Mouse (Mus musculus) monocyte, adult 5-6 weeks (primary cell): Measurements from ENCODE around the gene Lrpprc. TPM values are rescaled to one million over a fixed set of nuclear protein-coding genes. Genes with fewer than 3 reads are reported as not detected.

Experiments
- ATAC-seq: fragments of 153-309, 156-312 bp; replicated peaks from 2 replicates; pipeline ENCODE4 v1.8.0; 2017; ENCODE audit warnings: mild to moderate bottlenecking; ENCODE audit not compliant: low TSS enrichment, insufficient number of reproducible peaks, severe bottlenecking, poor library complexity, low FRiP score
- total RNA-seq: library from RNA; stranded (forward); fragments of 200-1000, 200-491, 200-594 nt; gene quantifications from 3 replicates; pipeline ENCODE4 v1.2.3, GENCODE M21; 2017

The Lrpprc gene
- total RNA-seq, 1 experiment from 2014 or later, result 34.8 TPM

DNA sequence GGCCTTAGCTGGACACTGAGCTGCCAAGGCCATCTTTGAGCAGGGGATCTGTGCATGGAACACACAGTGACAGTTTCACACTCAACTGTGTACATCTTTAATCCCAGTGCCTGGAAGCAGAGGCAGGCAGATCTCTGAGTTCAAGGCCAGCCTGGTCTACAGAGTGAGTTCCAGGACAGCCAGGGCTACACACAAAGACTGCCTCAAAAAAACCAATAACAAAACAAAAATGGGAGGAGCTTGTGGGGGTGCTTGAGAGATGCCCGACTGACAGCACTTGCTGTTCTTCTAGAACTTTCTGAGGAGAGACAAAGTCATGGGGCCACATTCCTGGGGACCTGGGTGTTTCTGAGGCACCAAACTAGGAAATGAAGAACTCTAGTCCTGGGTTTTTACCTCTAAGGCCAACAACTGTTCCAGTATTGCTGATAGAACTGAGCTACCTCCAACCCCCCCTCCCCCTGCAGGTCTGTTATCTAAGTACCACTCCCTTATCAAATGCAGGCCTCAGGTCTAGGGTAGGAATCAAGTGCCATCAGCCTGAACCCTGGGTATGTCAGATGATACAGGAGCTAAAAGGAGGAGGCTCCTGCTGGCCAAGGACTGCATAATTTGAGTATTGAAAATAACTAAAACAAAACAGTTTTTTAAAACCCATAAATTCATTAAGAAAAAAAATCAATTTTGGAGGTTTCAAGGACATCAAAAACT is 62.2 kb downstream of the Lrpprc start:
- no peak for ATAC-seq

DNA sequence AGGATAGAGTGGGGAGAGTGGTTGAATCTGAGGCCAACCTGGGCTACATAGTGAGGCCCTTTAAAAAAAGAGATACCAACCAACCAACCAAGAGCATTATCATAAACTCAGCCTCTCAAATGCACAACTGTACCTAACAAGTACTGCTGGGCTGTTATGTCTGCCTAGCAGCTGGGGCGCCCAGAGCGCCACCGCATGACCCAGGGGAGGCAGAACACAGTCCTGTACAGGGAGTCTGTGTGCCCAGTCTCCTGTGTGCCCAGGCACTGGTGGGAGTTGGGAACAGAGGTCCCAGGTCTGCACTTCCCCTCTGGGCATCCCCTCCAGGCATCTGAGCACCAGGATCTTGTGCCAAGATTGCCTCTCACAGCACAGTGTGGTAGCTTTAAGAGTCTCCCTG is 65.4 kb downstream of the Lrpprc start:
- no peak for ATAC-seq

DNA sequence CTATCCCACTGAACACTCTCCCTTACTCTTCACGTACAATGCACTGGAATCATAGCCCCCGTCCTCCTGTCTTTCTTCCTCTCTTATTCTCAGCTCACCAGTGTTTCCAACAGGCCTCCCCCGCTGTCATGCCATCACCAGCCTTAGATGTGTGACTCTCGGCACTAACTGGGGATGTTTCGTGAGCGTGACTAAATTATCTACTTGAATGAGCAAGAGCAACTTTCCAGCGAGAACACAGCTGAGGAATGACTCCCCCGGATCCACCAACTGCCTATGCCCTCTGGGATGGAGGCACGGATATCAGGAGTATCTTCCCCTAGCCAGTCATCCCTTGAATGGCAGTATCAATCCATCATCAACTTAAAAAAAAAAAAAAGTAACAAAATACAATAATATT is 66.6 kb downstream of the Lrpprc start:
- no peak for ATAC-seq

DNA sequence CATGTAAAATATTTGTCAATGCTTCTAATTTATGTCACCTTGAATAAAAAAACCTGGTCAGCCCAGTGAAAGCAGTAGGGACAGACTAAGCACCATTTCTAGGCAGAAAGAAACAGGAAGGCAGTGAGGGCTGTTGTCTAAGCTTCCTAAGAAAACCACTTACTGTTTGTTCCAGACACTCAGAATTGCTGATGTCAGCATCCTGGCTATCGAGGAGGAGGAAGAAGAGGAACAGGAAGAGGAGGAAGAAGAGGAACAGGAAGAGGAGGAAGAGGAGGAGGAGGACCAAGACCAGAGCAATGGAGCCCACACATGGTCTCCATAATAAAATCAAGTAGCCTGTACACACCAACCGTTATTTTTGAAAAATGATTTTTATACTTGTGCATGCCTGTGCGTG is 71.5 kb downstream of the Lrpprc start:
- no peak for ATAC-seq

DNA sequence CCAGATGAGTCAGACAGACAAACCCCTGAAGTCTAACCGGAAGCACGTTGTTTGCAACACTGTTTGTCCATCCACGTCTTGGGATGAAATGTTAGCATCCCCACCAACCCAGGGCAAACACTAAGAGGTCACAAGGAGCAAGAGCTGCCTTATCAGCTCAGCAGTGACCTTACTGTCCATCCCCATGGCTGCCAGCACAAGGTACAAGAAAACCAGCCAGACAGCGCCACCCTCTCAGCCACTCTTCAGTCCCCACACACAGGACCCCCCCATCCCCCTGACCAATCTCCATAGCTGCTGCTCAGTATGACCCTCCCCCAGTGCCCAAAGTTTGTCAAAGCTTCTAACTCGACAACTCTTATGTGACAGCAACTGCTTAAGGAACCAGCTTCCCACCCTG is 73.2 kb downstream of the Lrpprc start:
- ATAC-seq, result no peak

DNA sequence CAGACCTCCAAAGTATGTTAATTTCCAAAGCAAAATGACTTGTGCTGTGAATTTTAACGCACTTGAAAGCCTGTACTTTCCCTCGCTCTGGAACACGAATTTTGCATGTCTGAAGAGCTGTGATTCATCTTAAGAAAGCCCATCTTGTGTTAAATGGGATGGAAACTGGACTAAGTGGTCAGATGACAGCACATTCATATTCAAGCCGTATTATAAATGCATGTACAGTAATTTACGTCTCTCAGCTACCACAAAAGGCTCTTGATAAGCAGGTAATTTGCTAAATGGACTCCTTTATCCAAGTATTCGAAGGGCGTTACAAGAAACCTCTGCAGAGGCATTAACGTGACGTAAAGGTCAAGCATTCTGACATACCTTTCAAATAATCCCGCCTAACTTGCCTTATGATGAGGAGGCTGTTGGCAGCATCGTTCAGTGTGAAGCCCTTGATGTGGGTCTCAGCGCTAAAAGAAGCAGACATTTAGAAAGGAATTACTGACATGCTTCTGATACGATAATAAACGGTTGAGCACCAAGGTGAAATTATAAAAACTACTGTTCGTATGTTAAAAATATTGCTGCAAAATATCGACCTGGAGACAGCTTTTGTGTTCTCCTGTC is 74.2 kb downstream of the Lrpprc start:
- no peak for ATAC-seq

DNA sequence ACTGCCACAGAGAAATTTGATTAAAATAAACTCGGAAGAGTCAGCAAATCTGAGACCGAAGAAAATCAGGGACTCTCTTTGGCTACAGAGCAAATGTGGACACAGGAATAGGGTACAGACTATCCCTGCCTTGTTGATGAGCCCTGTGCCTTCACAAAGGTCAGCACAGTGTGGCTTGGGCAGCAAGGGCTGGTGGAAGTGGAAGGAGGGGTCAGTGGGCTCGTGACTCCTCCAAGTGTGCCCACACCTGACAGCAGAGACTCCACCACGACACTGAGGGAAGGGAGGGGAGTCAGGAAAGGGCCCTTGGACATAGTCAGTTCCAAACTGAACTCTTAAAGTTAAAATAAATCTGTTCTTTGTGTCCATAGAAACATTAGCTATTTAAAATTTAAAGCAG is 75.7 kb downstream of the Lrpprc start:
- no peak for ATAC-seq

DNA sequence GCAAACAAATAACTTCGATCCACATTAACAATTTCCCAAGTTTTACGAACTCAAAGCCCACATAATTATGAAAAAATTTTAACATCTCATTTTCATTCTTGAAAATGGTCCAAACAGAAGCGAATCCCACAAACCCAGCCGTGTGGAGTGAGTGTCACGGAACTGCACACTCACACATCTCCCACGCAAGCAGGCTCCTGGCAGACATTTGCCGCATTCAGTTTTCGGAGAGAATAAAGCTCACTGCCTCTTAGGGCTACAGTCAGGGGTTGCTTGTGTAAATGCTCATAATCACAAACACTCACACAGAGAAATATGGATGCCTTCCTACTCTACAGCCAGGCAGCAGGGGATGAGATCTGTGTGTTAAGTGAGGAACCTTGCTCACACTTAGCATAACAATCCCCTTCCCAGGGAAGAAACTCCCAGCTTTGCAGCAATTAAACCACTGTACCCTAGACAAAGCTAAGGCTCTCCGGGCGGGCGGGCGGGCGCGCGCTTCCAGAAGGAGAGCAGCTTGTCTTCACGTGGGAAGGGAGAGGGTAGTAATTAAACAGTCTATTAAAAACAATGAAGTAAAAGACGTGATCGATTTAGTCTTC is 76.9 kb downstream of the Lrpprc start:
- ATAC-seq, result no peak

DNA sequence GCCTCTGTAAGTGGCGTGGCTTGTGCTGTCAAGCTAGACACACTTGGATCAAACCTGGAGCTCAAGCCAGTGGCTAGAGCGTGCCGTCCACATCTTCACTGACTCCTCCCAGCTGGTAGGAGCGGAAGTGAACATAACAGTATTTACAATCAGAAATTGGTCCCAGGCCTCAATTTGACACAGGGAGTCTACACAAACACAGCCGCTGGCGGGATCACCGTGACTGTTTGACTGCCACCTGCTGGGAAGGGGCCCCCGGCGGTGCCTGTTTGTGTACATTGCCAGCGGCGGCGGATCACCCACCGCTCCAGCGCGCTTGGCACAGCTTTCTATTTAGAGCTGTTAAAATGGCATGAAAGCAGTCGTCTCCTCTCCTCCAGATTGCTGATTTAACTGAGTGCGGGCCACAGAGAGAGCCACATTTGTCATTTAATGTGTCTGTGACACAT is 81.2 kb downstream of the Lrpprc start:
- ATAC-seq, result no peak

DNA sequence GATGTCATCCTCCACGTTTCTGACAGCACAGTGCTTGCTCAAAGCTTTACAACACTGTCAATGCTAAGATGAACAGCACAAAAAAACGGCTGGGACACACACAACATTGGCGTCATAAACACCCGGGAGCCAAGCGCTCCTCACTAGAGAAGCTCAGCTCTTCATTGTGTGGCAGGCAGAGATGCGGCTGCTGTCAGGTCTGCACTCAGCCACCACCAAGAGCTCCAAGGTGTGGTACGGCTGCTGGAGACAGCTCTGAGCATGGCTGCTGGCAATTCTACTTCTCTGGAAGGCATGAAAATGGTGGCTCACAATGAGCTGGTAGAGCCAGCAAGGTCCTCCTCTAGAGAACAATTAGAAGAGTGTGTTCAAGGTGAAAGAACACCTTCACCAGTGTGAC is 81.8 kb downstream of the Lrpprc start:
- no peak for ATAC-seq

DNA sequence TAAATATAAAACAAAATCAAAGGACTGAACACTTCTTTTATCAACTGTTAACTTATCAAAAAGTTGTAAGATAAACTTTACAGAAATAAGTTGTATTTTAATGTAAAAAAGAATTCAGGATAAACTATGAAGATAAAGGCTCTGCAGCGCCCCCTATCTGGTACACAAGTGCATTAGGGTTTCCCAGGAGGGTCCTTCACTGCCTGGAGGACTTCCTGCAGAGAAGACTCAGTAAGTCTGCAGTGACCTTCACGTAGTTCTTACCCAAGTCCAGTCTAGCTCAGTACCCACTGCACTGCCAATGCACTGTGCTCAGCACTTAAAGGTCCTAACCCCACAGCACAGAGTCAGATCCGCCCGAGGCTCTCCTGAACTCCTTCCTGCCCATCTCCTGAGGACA is 83.2 kb downstream of the Lrpprc start:
- ATAC-seq, result no peak

DNA sequence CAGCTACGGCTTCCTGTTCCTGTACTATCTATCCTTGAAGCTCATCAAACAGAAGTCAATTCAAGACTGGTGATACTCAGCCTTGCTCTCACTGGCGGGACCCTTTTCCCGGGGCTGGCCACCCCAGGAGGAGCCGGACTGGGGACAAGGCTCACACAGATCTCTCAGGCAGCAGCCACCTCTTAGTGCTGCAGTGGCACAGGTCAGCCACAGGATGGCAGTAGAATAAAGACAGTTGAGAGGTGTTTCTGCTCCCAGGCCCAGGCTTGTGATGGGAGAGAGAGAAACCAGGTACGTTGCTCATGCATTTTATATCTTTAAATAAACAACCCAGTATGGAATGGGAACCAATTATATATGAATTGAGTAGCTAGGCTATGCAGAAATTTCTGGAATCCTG is 91.9 kb downstream of the Lrpprc start:
- ATAC-seq, result 0 out of 2 replicates have a peak, but pooled peaks have one; percentile 49

DNA sequence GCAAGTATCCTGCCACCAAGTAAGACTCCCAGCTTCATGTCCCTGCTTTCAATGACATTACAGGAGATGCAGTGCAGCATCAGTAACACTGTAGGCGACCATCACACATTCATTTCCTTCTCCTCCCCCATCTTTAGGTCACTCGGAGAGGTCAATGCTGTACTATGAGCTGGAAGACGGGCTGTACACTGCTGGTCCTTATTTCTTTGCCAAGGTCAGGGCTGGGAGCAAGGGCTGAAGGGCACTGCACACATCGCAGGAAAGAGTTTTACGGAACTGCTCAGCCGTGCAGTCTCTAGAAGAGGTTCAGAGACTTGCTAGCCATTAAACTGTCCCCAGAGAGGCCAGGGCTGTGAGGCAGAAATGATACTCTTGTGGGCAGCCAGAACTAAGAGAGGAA is 94.1 kb downstream of the Lrpprc start:
- no peak for ATAC-seq

DNA sequence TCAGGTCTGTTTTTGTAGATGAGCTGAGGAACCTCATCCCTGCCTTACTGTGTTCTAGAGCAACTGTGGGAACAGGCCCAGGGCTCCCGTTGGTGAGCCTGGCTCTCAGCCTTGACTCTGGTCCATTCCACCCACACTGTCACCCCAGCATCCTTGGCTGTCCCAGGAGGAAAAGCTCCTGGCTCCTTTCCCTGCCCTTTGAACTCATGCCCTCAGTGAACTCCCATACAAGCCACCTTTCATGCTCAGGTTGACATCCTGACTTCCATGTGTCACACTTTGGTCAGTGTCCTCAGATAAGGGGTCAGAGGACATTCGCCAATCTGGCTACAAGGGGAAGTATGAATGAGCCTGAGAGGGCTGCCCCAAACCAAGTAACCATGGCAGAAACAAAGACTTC is 96.8 kb downstream of the Lrpprc start:
- ATAC-seq, result no peak

DNA sequence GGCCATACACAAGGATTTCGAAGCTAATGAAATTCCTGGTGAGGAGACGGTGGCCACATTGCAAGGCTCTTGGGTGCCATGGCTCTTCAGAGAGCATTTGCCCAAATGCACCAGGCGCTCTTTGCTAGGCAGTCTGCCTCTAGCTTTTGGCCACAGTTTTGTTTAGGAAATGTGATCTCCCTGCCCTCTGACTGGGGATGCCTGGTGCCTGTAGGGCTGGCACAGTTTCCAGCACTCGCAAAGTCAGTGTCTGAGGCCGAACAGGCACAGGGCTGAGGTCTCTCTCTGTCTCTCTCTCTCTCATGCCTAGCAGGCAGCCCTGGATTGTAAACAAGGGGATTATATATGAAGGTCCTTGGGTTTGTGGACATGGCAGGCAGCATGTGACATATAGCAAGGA is 100.5 kb downstream of the Lrpprc start:
- ATAC-seq, result no peak

DNA sequence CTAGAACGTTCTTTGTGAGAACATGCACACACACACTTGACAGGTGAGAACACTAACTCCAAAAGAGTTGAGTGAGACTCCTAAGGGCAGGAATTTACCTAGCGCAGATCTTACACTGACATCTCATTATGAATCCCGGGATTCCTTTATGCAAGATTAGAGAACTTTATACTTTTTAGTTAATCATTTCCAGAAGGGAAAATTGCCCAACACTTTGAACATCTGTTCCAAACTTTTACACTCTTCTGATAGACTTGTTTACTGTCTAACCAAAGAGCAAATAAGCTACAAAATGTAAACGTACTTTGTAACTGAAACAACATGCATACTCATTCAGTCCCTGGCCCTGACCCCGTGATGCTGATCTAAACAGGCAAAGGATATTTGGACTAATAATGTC is 101.3 kb downstream of the Lrpprc start:
- ATAC-seq, result no peak

DNA sequence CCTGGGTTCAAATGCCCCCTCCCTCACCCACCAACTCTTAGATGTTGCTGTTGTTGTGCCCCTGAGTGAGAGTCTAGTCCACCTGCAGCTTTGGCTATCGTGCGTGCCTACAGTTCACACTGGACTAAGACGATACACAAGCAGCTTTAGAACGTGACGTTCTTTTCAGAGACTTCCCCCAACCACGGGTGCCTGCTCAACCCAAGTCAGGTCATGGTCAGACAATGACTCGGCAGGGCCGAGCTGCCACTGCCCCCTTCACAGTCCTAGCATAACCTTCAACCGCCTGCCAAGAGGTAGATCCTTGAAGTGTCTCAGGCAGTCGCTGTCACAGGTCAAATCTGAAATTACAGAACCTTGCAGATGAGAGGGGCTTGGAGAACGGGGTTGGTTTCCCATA is 101.8 kb downstream of the Lrpprc start:
- no peak for ATAC-seq

DNA sequence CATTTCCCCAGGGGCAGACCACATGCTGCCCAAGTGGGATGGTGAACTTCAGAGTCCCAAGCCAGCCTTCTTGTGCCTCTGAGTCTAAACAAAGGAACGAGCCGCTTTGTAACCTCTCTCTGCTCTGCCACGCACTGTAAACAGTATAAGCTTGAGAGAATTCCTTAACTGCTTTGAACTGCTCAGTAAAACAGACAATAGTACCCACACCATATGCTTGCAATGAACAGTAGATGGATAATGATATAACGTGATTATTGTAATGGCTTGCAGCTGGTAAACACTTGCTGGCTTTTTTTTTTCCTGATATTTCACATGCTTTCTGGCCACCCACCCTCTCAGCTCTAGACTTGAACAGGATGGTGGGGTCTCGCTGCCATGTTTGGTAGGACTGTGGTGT is 102.6 kb downstream of the Lrpprc start:
- no peak for ATAC-seq

DNA sequence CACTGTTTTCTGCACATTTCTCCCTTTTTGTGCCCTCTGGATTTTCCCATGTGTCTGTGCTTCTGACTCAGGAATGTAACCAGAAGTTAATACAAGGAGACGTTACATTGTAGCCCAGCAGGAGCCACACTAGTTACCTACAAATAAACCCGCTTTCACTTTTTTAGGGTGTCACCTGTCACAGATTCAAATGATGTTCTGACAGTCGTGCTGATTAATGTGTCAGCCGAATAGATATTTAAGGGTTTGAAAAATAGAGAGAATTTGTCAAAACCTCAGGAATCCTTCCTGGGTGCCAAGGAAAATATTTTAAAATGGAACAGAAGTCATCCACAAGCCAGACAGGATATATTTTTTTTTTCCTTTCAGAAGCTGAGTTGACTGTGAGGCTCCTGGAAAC is 105.3 kb downstream of the Lrpprc start:
- no peak for ATAC-seq

DNA sequence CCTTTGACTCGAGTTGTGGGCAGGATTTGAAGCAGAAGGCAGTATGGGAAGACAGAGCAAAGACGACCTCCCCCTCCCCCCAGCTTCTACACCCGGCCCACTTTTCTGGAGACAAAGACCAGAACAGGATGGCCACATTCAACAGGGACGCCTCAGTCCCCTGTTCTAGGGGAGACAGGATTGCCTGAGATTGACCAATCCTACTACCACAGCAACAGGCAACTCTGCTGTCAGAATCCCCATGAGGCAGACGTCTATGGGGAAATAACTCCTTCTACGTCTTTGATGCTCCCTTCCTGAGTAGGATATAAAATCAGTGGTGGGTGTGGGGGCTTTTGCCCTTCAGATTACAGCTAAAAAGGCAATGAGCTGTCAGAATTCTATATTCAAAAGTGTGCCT is 106.3 kb downstream of the Lrpprc start:
- ATAC-seq, result no peak
